Mouse (Mus musculus) E14TG2a.4 (cell line): ENCODE data around the gene H2-M5.

ENCODE experiments used
- CTCF ChIP-seq: conservative IDR thresholded peaks from 2 replicates; pipeline ENCODE4 v1.5.1; 2014; ENCODE audit warnings: low read length
- POU5F1 ChIP-seq: IDR thresholded peaks from 2 replicates; pipeline ENCODE4 v1.6.1; 2014; ENCODE audit warnings: low read length, borderline replicate concordance

GRCm38 (mm10) chr17:36971172-36971850 lies 18.0 kb downstream of the H2-M5 start:
- TF ChIP-seq CTCF: no peak
- TF ChIP-seq POU5F1: no peak
